Mouse (Mus musculus) left cerebral cortex, postnatal 25 days (tissue): Measurements from ENCODE around the gene Morc2a. TPM values are rescaled to one million over a fixed set of nuclear protein-coding genes. Genes with fewer than 3 reads are reported as not detected.
A peak's percentile ranks its signal among the peaks of the same experiment; 100 is the strongest.
"Not testable (repeated sequence)": the region's sequence is repeated elsewhere in the genome, so short reads cannot be mapped to it uniquely, and the experiment has no call there.

Experiments used
- DNase-seq, 2 experiments: peaks; one replicate each; pipeline ENCODE4 v3.0.0; 2022; ENCODE audit warnings: low spot score in 2 of 2, mixed read lengths in 1 of 2
- intact Hi-C: fragments of 180-260 bp; cut with DNase I; formaldehyde crosslinking; loops from one replicate; pipeline ENCODE4 v1.15.1; 2025
- total RNA-seq, 2 experiments: library from RNA; stranded (reverse); gene quantifications; 2 replicates each; pipeline ENCODE4 v1.2.3; 2021

The Morc2a gene
- 10 to 100 TPM; 39.6 to 41.9 TPM for total RNA-seq

GRCm38 (mm10) chr11:3648964-3649841 lies at the start of gene Morc2a:
Gene Morc2a, plus strand, starts transcription at chr11:3649191.
- DNase-seq: peak; percentile 98
- intact Hi-C loops: loop anchor here (5.0 to 10.0 kb wide), 2 partner anchors 112 to 194 kb away; partner anchors contain the start of gene Rnf185

GRCm38 (mm10) chr11:3601966-3602365 lies 47.0 kb upstream of the Morc2a start:
- DNase-seq: not testable (repeated sequence)

GRCm38 (mm10) chr11:3602687-3603086 lies 46.3 kb upstream of the Morc2a start:
- intact Hi-C loops, DNase-seq: not testable (repeated sequence)

More at GRCm38 (mm10) chr11:3601966-3602365, 47.0 kb upstream of the Morc2a start:
- intact Hi-C loops: not testable (repeated sequence)

- intact Hi-C loops: no loop called here
- no peak for DNase-seq
Observed at GRCm38 (mm10) chr11:3606456-3606855, 42.5 kb upstream of the Morc2a start.

- intact Hi-C loops: no loop called here
- DNase-seq: no peak
Observed at GRCm38 (mm10) chr11:3615576-3615975, 33.4 kb upstream of the Morc2a start.

GRCm38 (mm10) chr11:3622826-3623225 lies 26.2 kb upstream of the Morc2a start:
- intact Hi-C loops: no loop called here

GRCm38 (mm10) chr11:3624391-3625027 lies 24.5 kb upstream of the Morc2a start:
- DNase-seq: no peak
- intact Hi-C loops: no loop called here

More at GRCm38 (mm10) chr11:3622826-3623225, 26.2 kb upstream of the Morc2a start:
- no peak for DNase-seq

GRCm38 (mm10) chr11:3628999-3629491 lies 19.9 kb upstream of the Morc2a start:
- DNase-seq: peak in 1 of 2 experiments; percentile 4
- intact Hi-C loops: no loop called here

DNA sequence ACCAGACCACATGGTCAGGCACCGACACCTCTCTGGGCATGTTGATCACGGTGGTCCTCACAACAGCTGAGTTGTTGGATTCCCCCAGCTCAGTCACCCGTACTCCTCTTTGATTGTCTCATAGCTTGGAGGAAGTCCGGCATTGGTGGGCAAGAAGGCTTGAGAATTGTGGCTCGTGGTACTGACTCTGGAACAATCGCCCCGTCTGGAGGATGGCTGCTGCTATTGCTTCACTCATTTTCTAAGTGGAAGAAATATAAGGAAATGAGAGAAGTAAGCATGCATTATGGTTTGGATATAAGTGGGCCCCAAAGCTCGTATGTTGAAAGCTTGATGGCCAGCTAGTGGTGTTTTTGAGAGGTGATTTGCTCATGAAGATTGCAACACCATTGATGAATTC lies 15.7 kb upstream of the Morc2a start:
- intact Hi-C loops: loop anchor here (1.0 kb wide), 1 partner anchor 98 kb away; no protein-coding TSS in a partner anchor
- DNase-seq: peak; percentile 24 to 27

DNA sequence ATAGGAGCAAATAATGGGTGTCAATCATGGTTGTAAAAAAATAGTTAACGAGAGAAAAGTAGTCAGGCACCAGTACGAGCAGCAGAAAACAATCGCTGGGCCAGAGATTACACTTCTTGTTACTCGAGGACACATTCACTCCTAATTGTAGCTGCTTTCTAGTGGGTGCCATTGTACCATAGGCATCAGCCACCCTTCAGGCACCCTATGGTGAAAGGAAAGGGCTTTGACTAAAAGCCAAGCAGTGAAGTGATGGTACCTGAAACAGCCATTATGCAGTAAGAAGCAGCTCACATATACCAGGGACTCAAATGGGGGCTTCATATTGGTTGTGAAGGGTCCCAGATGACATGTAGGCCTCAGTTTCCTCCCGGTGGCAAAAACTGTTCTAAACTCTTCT lies 1.3 kb upstream of the Morc2a start:
- intact Hi-C loops: loop anchor here (5.0 to 10.0 kb wide), 2 partner anchors 110 to 193 kb away; partner anchors contain the start of gene Rnf185

GRCm38 (mm10) chr11:3648305-3648963 lies 557 bp upstream of the Morc2a start:
- intact Hi-C loops: loop anchor here (5.0 to 10.0 kb wide), 2 partner anchors 111 to 194 kb away; partner anchors contain the start of gene Rnf185
- peak; percentile 12 to 26 for DNase-seq

More for the DNA sequence above, 1.3 kb upstream of the Morc2a start:
- no peak for DNase-seq

- no peak for DNase-seq
- intact Hi-C loops: no loop called here
Observed at GRCm38 (mm10) chr11:3650141-3650540, 1.1 kb downstream of the Morc2a start.

DNA sequence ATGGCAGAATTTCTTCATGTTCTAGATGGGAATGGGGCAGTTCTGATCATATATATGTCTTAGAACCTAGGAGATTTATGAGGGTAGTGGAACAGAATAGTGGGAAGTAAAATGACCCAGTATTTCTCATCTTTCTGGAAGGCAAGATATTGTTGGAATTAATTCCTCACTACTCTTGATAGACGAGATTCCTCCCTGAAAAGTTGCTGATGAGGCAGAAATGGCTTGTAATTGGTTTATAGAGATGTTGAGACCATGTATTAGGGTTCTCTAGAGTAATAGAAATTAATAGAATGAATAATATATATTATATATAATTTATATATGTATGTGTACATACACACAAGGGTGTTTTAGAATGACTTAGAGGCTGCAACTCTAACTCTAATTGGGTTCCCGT lies 13.0 kb downstream of the Morc2a start:
- intact Hi-C loops: no loop called here
- DNase-seq: no peak

- DNase-seq: no peak
- intact Hi-C loops: no loop called here
Observed at GRCm38 (mm10) chr11:3667506-3667905, 18.5 kb downstream of the Morc2a start.

- no peak for DNase-seq
- intact Hi-C loops: no loop called here
Observed at GRCm38 (mm10) chr11:3668768-3669167, 19.8 kb downstream of the Morc2a start.

- intact Hi-C loops: no loop called here
- no peak for DNase-seq
Observed at GRCm38 (mm10) chr11:3669849-3670248, 20.9 kb downstream of the Morc2a start.

DNA sequence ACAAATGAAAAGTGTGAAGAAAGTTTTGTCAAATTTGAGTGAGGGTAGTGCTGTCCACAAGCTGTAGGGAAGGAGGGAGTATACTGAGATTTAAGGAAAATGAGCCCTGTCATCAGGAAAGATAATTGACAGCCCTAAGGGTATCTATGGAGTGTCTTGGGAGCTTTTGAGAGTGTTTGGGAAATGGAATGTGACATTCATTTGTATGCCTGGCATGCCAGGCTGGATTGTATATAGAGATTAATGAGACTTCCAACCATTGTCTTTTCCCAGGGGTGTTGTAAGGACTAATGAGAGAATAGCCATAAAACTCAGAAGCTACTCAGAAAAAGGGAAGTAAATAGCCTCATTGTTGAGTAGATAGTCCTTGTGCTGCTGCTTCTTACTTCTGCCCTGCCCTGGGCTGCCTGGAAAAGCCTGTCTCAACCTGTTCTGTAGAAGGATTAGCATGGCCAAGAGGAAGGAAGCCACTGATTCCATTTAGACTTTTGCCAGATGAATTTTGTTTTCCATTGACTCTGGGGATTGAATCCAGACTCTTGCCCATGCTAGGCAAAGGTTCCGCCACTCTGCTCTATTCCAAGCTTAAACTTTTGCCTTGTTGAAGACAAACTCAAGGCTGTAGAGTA lies 22.1 kb downstream of the Morc2a start:
- no peak for DNase-seq
- intact Hi-C loops: no loop called here

- intact Hi-C loops: no loop called here
- no peak for DNase-seq
Observed at GRCm38 (mm10) chr11:3674545-3674944, 25.6 kb downstream of the Morc2a start.

GRCm38 (mm10) chr11:3676423-3676822 lies 27.4 kb downstream of the Morc2a start:
- intact Hi-C loops: no loop called here
- DNase-seq: no peak
